Mouse (Mus musculus) small intestine, adult 2 months (tissue): ENCODE measurements at regions not wholly inside any gene's neighbourhood (a gene's known extent, or its start where the extent isn't known, plus 50 kb on each side); places are given as distances from the start of the nearest gene placed in this dataset.

Experiments used
- H3K27ac ChIP-seq: fragments of 200-500 bp; 2 replicates; pipeline ENCODE4 v1.5.1; 2012; ENCODE audit warnings: low read depth, low read length, control low read depth, inconsistent platforms; ENCODE audit not compliant: insufficient read depth
- H3K27me3 ChIP-seq: fragments of 200-500 bp; 2 replicates; pipeline ENCODE4 v1.6.1; 2012; ENCODE audit warnings: mild to moderate bottlenecking, moderate library complexity, low read length, inconsistent platforms; ENCODE audit not compliant: control insufficient read depth, insufficient read depth
- H3K36me3 ChIP-seq: fragments of 200-500 bp; 2 replicates; pipeline ENCODE4 v1.6.1; 2012; ENCODE audit warnings: mild to moderate bottlenecking, low read length, control low read depth, inconsistent platforms; ENCODE audit not compliant: control insufficient read depth, insufficient read depth
- H3K4me1 ChIP-seq: fragments of 200-500 bp; 2 replicates; pipeline ENCODE4 v1.6.1; 2012; ENCODE audit warnings: low read length, inconsistent platforms, mixed read lengths; ENCODE audit not compliant: control insufficient read depth, insufficient read depth, insufficient read length
- H3K4me3 ChIP-seq: fragments of 200-500 bp; 2 replicates; pipeline ENCODE4 v1.5.1; 2012; ENCODE audit warnings: low read depth, mild to moderate bottlenecking, control low read depth, inconsistent platforms, low read length, moderate library complexity
- CTCF ChIP-seq: fragments of 200-500 bp; IDR thresholded peaks from 2 replicates; pipeline ENCODE4 v1.5.1; 2012; ENCODE audit warnings: low read depth, mild to moderate bottlenecking, control low read depth, inconsistent platforms, low read length, moderate library complexity, mixed read lengths; ENCODE audit not compliant: insufficient replicate concordance, insufficient read length; ENCODE audit errors: extremely low read depth
- POLR2A ChIP-seq: fragments of 200-500 bp; IDR thresholded peaks from 2 replicates; pipeline ENCODE4 v1.6.1; 2012; ENCODE audit warnings: low read depth, mild to moderate bottlenecking, control low read depth, inconsistent platforms, low read length, moderate library complexity
- WGBS: fragments of 180-500 bp; shearing (Covaris S2); methylation state at CpG from one replicate; pipeline ENCODE4 v1.1.7; 2018; 5-methylcytosine and 5-hydroxymethylcytosine counted together

DNA sequence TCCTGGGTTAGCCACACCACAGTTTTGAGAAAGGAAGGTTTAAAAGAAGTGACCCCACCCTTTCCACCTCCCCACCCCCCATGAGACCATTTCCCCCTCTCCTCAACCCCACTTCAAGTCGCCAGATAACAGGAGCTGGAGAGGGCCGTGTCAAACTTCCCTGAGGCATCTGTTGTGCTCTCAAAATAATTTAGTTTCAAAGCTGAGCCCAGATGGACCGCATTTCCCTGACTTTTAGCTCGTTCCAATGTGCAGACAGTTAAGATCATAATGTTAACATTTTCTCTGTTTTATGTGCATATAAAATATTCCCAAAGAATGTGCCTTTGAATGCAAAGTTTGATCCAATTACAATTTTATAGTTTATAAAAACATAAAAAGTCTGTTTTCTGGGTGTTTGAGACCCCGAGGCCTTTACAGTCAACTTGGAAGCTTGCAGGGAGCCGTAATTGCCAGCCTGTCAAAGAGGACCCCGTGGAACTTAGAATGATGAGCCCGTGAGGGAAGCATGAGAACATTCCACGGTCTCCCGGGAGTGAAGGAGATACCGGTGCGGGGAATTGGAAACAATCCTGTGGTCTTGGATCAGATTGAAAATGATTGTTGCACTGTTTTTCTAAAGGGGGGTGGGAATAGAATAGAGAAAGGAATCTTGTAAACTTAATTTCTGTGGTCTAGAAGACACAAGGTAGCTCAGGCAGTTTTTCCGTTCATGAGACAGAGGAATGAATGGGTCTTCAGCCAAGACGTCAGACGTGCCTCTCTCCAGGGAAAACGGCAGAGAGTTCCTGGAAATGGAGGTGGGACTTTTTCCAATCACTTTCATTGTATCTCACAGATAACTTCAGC lies 903.3 kb downstream of the Mrps31 start:
- 68% methylated on average over 16 of the region's 16 CpGs for WGBS
- TF ChIP-seq CTCF (no peak), POLR2A (no peak)
- no peaks in the 10 kb centered on the region for H3K27me3 ChIP-seq
- no peaks in the 10 kb centered on the region; the same call in 1 of the 2 replicates for H3K4me1 ChIP-seq
- no peaks in the 10 kb centered on the region for H3K36me3 ChIP-seq
- no peak overlapping the region for H3K27ac ChIP-seq
- no peak overlapping the region for H3K4me3 ChIP-seq

- TF ChIP-seq POLR2A (no peak), CTCF (no peak)
- H3K27me3 ChIP-seq: no peaks in the 10 kb centered on the region
- H3K36me3 ChIP-seq: no peaks in the 10 kb centered on the region
- H3K4me3 ChIP-seq: no peak overlapping the region
- WGBS: 26% methylated on average over 9 of the region's 9 CpGs
- H3K4me1 ChIP-seq: peaks cover 3% of the 10 kb centered on the region
- no peak overlapping the region for H3K27ac ChIP-seq
These were observed 908.4 kb downstream of the Mrps31 start for GRCm38 (mm10) chr8:23319556-23319955.

GRCm38 (mm10) chr8:23321166-23321565 lies 910.0 kb downstream of the Mrps31 start:
- no peak overlapping the region for H3K4me3 ChIP-seq
- 38% methylated on average over 5 of the region's 5 CpGs for WGBS
- H3K4me1 ChIP-seq: peaks cover 3% of the 10 kb centered on the region
- 0 out of 2 replicates have a peak overlapping the region, but pooled peaks have one; percentile 8 for H3K27ac ChIP-seq
- H3K36me3 ChIP-seq: no peaks in the 10 kb centered on the region
- TF ChIP-seq POLR2A: no peak
- TF ChIP-seq CTCF: no peak
- no peaks in the 10 kb centered on the region for H3K27me3 ChIP-seq

DNA sequence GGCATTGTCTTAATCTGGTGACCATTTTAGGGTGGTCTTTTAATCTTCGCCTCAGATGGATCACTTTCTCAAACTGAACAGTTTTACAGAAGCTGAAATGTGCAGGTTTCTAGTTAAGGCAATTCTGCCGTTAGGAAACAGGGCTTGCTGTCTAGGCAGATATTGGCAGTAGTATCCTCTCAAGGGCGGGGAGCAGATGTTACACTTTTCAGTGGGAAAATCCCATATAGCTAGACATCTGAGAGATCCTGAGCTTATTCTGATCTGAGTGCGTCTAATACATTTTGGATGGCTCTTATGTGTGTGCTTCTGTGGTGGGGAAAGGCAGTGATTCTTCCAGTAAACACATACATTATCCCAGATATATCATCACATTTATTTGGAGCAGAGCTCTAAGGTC lies 916.1 kb downstream of the Mrps31 start:
- Histone ChIP-seq H3K4me1 (no peaks in the 10 kb centered on the region), H3K36me3 (no peaks in the 10 kb centered on the region), H3K4me3 (no peak overlapping the region), H3K27me3 (no peaks in the 10 kb centered on the region), H3K27ac (no peak overlapping the region)
- WGBS: 77% methylated on average over 4 of the region's 4 CpGs
- TF ChIP-seq CTCF: no peak
- no peak for TF ChIP-seq POLR2A

DNA sequence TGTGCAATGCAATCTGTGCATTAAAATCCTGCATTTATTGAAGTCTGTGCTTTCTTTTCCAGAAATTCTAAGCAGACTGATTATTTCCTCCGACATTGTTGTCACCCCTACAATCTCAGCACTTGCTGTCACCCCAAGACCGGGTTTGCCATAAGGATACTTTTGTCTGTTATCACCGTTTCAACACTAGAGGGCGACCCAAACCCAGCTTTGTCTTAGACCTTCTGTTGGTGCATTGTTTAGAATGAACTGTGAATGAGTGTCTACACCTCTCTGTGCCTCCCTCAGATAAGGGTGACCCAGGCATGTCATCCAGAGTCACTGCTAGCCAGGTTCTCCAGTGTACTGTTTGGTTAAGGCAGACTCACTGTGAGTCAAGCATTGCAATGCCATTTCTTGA lies 933.0 kb downstream of the Mrps31 start:
- no peak overlapping the region for H3K27ac ChIP-seq
- TF ChIP-seq POLR2A (no peak), CTCF (no peak)
- H3K4me1 ChIP-seq: no peaks in the 10 kb centered on the region
- no peak overlapping the region for H3K4me3 ChIP-seq
- 30% methylated on average over 4 of the region's 4 CpGs for WGBS
- H3K36me3 ChIP-seq: no peaks in the 10 kb centered on the region
- H3K27me3 ChIP-seq: no peaks in the 10 kb centered on the region; the same call in 1 of the 2 replicates

- Histone ChIP-seq H3K36me3 (no peaks in the 10 kb centered on the region), H3K27ac (no peak overlapping the region), H3K4me3 (no peak overlapping the region), H3K27me3 (no peaks in the 10 kb centered on the region; the same call in 1 of the 2 replicates), H3K4me1 (no peaks in the 10 kb centered on the region)
- WGBS: 82% methylated on average over 15 of the region's 15 CpGs
- TF ChIP-seq POLR2A (no peak), CTCF (no peak)
These were observed 940.3 kb downstream of the Mrps31 start for GRCm38 (mm10) chr8:23351367-23351930.
